Mouse (Mus musculus): ENCODE measurements around the gene Tagln2. TPM values are rescaled to one million over a fixed set of nuclear protein-coding genes. Genes with fewer than 3 reads are reported as not detected.
A peak's percentile ranks its signal among the peaks of the same experiment; 100 is the strongest.

Gene Tagln2
- polyA plus RNA-seq, 1 experiment from 2014 or later: 609 TPM

DNA sequence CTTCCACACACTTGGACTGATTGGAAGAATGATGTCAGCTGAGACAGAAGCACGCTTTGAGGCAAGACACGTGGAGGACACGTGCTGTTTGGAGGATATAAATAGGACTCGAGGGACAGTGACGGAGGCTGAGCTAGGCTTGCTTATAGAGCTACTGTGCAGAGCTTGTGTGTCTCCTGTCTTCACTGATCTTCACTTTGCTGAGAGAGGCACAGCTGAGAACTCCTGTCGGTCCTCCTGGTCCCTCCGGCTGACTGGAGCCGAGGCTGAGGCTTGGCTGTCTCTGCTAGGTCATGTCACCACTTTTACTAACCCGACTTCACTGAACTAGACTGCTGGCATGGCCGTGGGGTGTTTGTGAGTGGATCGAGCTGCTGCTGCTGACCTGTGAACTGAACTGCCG is 23.9 kb downstream of the Tagln2 start:
- no peak for TF ChIP-seq CTCF (IDR thresholded peaks at IDR 0.05)
- in situ Hi-C loops (cut with MboI; ENCODE audit: low pct_unique_long_range_greater_than_20kb): loop anchor here (10.0 to 25.0 kb wide), 2 partner anchors 111 to 386 kb away; partner anchors contain the start of genes Dcaf8, Dusp23 and Pex19
- no peak for DNase-seq (ENCODE audit: low read depth, low spot score)
- ChIA-PET CTCF (interaction anchor here (0.9 kb wide), 1 partner anchor 14 kb away, joined by 3 read pairs; no protein-coding TSS in a partner anchor), POLR2A (no interaction called here)
- ATAC-seq: no peak
- peaks cover 8% of the 10 kb centered on the region for H3K27me3 ChIP-seq

DNA sequence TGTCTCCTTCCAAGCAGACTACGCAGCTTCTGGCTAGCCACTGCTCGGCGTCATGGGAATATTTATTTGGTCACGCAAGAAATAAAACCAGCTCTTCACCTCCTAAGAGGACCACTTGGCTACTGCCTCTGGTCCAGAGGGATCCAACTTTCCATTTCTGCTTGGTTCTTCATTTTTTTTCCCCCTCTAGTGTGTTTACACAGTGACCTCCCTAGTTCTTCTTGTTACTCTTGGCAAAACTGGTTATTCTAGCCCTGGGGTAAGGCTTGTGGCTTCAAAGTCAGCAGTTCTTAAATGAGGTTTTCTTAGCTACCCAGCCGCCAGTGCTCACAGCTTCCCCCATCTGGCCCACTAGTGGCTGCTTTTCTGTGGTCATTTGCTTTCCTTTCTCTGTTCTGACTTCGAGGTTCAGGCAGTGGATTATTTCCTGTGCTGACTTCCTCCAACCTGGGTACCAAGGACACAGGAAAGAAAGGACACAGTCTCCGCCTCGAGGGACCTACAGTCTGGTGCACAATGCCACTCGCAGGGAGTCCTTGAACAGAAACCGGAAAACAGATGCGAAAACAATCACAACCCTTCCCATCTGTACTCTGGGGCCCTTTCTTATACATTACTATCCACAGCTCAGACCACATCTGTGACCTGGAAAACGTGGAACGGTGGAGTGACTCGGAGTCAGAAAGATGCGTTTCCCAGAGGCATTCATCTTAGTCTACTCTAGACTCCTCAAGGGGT is 25.3 kb downstream of the Tagln2 start:
- in situ Hi-C loops (cut with MboI; ENCODE audit: low pct_unique_long_range_greater_than_20kb): loop anchor here (10.0 to 25.0 kb wide), 2 partner anchors 110 to 862 kb away; partner anchors contain the start of gene Dusp23
- H3K27me3 ChIP-seq: peaks cover 8% of the 10 kb centered on the region
- ATAC-seq (no peak), DNase-seq (ENCODE audit: low read depth, low spot score) (no peak)
- POLR2A ChIA-PET: no interaction called here
- CTCF ChIA-PET: interaction anchor here (0.8 to 1.7 kb wide), 3 partner anchors 9 to 117 kb away, joined by 3 to 6 read pairs (median 3); no protein-coding TSS in a partner anchor
- TF ChIP-seq CTCF (IDR thresholded peaks at IDR 0.05): no peak

DNA sequence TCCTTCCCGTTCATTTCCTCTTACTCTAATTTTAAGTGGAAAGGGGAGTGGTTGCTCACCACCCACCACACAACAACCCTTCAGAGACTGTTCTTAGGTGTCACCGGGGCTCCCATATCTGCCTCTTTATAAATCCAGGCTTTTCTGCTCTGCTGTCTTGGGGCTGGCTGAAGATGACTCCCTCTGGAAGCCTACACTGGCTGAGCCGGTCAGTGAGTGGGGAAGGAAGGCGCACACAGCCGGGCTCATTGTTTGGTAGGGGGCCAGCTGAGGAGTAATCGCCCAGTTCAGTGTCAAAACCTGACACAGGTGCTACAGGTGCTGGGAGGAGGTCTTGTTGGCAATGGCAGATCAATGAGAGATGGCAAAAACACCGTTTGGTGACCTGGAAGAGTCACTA is 26.1 kb downstream of the Tagln2 start:
- ATAC-seq (no peak), DNase-seq (ENCODE audit: low read depth, low spot score) (no peak)
- ChIA-PET POLR2A (no interaction called here), CTCF (interaction anchor here (0.8 to 2.1 kb wide), 3 partner anchors 10 to 118 kb away, joined by 3 to 6 read pairs (median 5); no protein-coding TSS in a partner anchor)
- TF ChIP-seq CTCF (IDR thresholded peaks at IDR 0.05): no peak
- in situ Hi-C loops (cut with MboI; ENCODE audit: low pct_unique_long_range_greater_than_20kb): loop anchor here (10.0 to 25.0 kb wide), 2 partner anchors 109 to 861 kb away; partner anchors contain the start of gene Dusp23
- H3K27me3 ChIP-seq: peaks cover 8% of the 10 kb centered on the region

DNA sequence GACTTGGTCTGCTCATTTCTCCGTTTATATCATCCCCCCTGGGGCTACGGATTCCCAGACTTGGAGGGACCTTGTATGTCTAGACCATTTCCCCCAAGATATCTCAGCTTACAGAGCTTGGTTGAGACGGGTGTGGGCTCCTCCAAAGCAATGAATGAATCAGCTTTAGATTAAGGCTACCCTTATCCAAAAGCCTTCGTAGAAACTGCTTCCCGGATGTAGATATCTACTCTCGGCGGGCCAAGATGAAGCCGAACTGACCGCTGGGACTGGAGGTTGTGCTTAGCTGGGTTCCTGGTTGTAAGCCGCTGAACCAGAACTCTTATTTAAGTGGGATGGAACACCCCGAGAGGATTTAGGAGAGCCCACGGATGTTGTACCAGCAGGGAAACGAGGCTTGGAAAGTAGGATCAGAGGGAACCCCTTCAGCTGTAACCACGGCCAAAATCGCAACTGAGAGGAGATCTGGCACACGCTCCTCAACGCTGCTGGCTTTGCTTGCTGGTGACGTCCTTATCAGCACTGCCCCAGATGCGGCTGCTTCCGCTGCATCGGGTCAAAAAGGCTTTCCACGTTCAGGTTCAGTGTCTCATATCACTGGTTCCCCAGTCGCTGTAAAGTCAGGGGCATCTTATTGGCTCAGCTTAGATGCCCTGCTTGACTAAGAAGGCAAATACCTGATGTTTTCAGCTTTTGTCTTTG is 26.7 kb downstream of the Tagln2 start:
- ChIA-PET CTCF (interaction anchor here (0.8 to 3.4 kb wide), 4 partner anchors 10 to 118 kb away, joined by 3 to 21 read pairs (median 4); no protein-coding TSS in a partner anchor), POLR2A (no interaction called here)
- no peak for TF ChIP-seq CTCF (IDR thresholded peaks at IDR 0.05)
- ATAC-seq: no peak
- peaks cover 8% of the 10 kb centered on the region for H3K27me3 ChIP-seq
- in situ Hi-C loops (cut with MboI; ENCODE audit: low pct_unique_long_range_greater_than_20kb): loop anchor here (10.0 to 25.0 kb wide), 2 partner anchors 108 to 861 kb away; partner anchors contain the start of gene Dusp23
- no peak for DNase-seq (ENCODE audit: low read depth, low spot score)

DNA sequence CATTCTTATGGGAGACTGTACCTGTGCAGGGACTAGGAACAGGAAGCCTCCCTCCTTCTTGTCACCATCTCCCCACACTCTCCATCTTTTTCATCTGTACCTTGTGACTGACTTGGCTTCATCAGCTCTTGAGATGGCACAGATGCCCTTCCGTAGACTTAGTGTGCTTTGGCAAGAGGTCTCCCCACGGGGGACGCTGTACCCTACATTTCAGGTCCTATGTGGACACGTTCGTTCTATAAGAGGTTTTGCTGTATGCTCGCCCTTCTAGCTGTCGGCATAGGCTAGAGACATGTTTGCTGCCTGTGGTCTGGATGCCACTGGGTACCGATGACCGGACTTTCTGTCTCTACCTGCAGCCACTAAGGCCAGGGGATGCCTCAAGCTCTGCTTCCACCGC is 27.6 kb downstream of the Tagln2 start:
- no peak for ATAC-seq
- ChIA-PET POLR2A (no interaction called here), CTCF (interaction anchor here (1.3 to 3.4 kb wide), 6 partner anchors 8 to 119 kb away, joined by 4 to 21 read pairs (median 6); partner anchors contain the start of gene Cfap45)
- peaks cover 8% of the 10 kb centered on the region for H3K27me3 ChIP-seq
- in situ Hi-C loops (cut with MboI; ENCODE audit: low pct_unique_long_range_greater_than_20kb): loop anchor here (10.0 to 25.0 kb wide), 2 partner anchors 107 to 860 kb away; partner anchors contain the start of gene Dusp23
- no peak for DNase-seq (ENCODE audit: low read depth, low spot score)
- TF ChIP-seq CTCF (IDR thresholded peaks at IDR 0.05): no peak

DNA sequence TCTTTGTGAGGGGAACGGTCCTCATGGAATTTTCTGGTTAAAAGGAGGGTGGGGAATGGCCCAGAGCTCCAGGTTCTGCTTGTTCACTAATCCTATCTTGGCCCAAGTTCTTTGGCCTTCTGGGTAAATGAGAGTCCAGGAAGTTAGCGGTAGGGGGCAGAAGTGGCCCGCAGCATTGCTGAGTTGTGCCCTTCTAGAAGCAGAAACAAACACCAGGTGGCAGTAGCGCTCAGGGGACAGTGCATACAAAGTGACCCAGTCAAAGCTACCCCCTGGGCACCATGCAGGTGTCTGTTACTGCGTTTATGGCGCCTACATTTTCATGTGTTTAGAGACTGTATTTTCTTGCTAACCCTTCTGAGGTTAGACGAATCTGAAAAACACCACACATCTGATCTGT is 28.9 kb downstream of the Tagln2 start:
- in situ Hi-C loops (cut with MboI; ENCODE audit: low pct_unique_long_range_greater_than_20kb): loop anchor here (10.0 to 25.0 kb wide), 2 partner anchors 106 to 859 kb away; partner anchors contain the start of gene Dusp23
- POLR2A ChIA-PET: interaction anchor here (0.7 to 1.1 kb wide), 2 partner anchors 19 to 107 kb away, joined by 3 read pairs; no protein-coding TSS in a partner anchor
- peak; percentile 99 for TF ChIP-seq CTCF (IDR thresholded peaks at IDR 0.05)
- CTCF ChIA-PET: interaction anchor here (0.8 to 3.4 kb wide), 26 partner anchors 9 to 163 kb away, joined by 3 to 21 read pairs (median 4); partner anchors contain the start of genes Cfap45, Dusp23, Igsf9 and Slamf9
- peak; percentile 94 for ATAC-seq
- DNase-seq (ENCODE audit: low read depth, low spot score): peak; percentile 24
- H3K27me3 ChIP-seq: peaks cover 5% of the 10 kb centered on the region

DNA sequence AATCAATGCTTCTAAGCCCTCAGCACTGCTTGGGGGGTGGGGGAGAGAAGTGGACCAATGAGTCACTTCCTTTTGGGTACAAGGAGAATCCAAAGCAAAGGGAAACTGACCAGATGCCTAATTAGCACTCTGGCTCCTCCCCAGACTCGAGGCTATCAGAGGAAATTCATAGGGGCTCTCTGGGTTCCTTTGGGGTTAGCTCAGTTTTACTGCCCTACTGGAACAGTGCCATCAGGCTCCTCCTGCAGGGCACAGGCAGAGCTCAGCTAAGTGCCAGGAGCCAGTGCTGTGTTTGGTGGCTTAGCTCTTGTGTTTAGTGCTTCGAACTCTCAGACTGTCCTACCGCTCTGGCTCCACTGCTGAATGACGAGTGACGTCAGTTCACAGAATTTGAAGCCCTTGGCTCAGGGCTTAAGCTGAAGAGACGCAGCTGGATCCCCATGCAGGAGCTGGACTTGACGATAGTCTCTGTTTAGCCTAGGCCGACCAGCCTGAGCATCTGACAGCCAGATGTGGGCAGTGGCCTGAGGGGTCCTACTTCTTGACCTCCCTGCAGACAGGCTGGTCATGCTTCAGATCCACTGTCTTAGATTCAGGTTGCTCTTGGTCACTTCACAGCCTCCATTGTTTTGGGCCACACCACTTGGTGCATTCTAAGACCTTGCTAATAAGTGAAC is 30.8 kb downstream of the Tagln2 start:
- CTCF ChIA-PET: no interaction called here
- no peak for TF ChIP-seq CTCF (IDR thresholded peaks at IDR 0.05)
- peaks cover 6% of the 10 kb centered on the region for H3K27me3 ChIP-seq
- in situ Hi-C loops (cut with MboI; ENCODE audit: low pct_unique_long_range_greater_than_20kb): loop anchor here (25.0 kb wide), 1 partner anchor 857 kb away; no protein-coding TSS in a partner anchor
- peak; percentile 37 for ATAC-seq
- POLR2A ChIA-PET: interaction anchor here (0.6 to 0.7 kb wide), 2 partner anchors 19 to 131 kb away, joined by 3 read pairs; no protein-coding TSS in a partner anchor
- DNase-seq (ENCODE audit: low read depth, low spot score): no peak

DNA sequence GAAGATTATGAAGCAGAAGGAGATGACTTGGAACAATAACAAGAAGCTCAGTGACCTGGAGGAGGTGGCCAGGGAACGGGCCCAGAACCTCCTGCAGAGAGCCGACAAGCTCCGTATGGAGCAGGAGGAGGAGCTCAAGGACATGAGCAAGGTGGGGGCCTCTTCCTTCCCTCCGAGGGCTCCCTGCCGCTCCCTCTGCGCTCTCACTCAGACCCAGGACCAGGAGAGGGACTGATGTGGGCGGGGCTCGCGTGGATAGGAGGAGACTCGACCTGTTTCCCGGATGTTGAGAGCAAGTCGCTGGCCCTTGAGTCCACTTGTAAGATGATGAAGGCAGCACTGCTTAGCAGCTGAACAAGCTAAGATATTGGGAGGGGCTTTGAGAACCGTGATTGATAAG is 32.7 kb downstream of the Tagln2 start:
- TF ChIP-seq CTCF (IDR thresholded peaks at IDR 0.05): no peak
- no peak for DNase-seq (ENCODE audit: low read depth, low spot score)
- in situ Hi-C loops (cut with MboI; ENCODE audit: low pct_unique_long_range_greater_than_20kb): loop anchor here (25.0 kb wide), 1 partner anchor 855 kb away; no protein-coding TSS in a partner anchor
- CTCF ChIA-PET: interaction anchor here (0.7 to 1.3 kb wide), 3 partner anchors 18 to 30 kb away, joined by 3 to 4 read pairs (median 3); no protein-coding TSS in a partner anchor
- peaks cover 6% of the 10 kb centered on the region for H3K27me3 ChIP-seq
- ATAC-seq: no peak
- POLR2A ChIA-PET: interaction anchor here (0.6 kb wide), 1 partner anchor 117 kb away, joined by 3 read pairs; no protein-coding TSS in a partner anchor

DNA sequence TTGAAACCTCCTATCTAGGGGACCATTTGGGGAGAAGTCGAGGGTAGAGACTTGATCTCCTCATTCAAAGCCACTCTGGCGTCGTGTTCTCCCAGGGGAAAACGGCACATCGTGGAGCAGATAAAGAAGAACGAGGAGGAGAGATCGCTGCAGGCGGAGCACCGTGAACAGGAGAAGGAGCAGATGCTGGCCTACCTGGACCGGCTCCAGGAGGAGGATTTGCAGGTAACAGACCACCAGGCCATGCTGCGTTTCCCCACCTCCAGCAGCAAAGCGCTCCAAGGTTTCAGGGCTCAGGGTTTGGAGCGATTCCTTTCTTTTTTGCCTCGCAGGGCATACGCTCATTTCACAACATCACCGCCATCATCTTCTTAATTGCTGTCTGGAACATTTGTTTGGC is 35.3 kb downstream of the Tagln2 start:
- in situ Hi-C loops (cut with MboI; ENCODE audit: low pct_unique_long_range_greater_than_20kb): loop anchor here (25.0 kb wide), 1 partner anchor 852 kb away; no protein-coding TSS in a partner anchor
- ATAC-seq (no peak), DNase-seq (ENCODE audit: low read depth, low spot score) (no peak)
- no peak for TF ChIP-seq CTCF (IDR thresholded peaks at IDR 0.05)
- H3K27me3 ChIP-seq: peaks cover 11% of the 10 kb centered on the region
- POLR2A ChIA-PET: no interaction called here
- CTCF ChIA-PET: no interaction called here
